Mouse (Mus musculus) heart, embryonic 15.5 days (tissue): Measurements from ENCODE around the gene Snrpc. TPM values are rescaled to one million over a fixed set of nuclear protein-coding genes. Genes with fewer than 3 reads are reported as not detected.
"Not testable (repeated sequence)": the region's sequence is repeated elsewhere in the genome, so short reads cannot be mapped to it uniquely, and the experiment has no call there.

Experiments used
- ATAC-seq: fragments of 200-750 bp; cut with Nextera tagmentation; replicated peaks from 2 replicates; pipeline ENCODE4 v1.8.0; 2017; ENCODE audit warnings: low read depth, moderate TSS enrichment; ENCODE audit not compliant: insufficient number of reproducible peaks, insufficient read depth, low FRiP score
- H3K27ac ChIP-seq: fragments of 300-500 bp; sonication (generic); 2 replicates; pipeline ENCODE4 v1.5.1; 2015; ENCODE audit warnings: mild to moderate bottlenecking, inconsistent platforms
- H3K27me3 ChIP-seq: fragments of 300-500 bp; sonication (generic); 2 replicates; pipeline ENCODE4 v1.6.1; 2015; ENCODE audit warnings: inconsistent platforms
- H3K36me3 ChIP-seq: fragments of 300-500 bp; sonication (generic); 2 replicates; pipeline ENCODE4 v1.6.1; 2015; ENCODE audit warnings: mild to moderate bottlenecking, inconsistent platforms
- H3K4me1 ChIP-seq: fragments of 300-500 bp; sonication (generic); replicated peaks from 2 replicates; pipeline ENCODE4 v1.6.1; 2015; ENCODE audit warnings: inconsistent platforms
- H3K4me2 ChIP-seq: fragments of 300-500 bp; sonication (generic); 2 replicates; pipeline ENCODE4 v1.6.1; 2015; ENCODE audit warnings: inconsistent platforms, mild to moderate bottlenecking, moderate library complexity
- H3K4me3 ChIP-seq: fragments of 300-500 bp; sonication (generic); 2 replicates; pipeline ENCODE4 v1.5.1; 2015; ENCODE audit warnings: mild to moderate bottlenecking, inconsistent platforms
- H3K9ac ChIP-seq: fragments of 300-500 bp; sonication (generic); 2 replicates; pipeline ENCODE4 v1.6.1; 2015; ENCODE audit warnings: mild to moderate bottlenecking, inconsistent platforms
- H3K9me3 ChIP-seq: fragments of 300-500 bp; sonication (generic); replicated peaks from 2 replicates; pipeline ENCODE4 v1.6.1; 2016; ENCODE audit warnings: inconsistent platforms
- WGBS: fragments of 180-500 bp; shearing (Covaris S2); methylation state at CpG from one replicate; pipeline ENCODE4 v1.1.7; 2015; ENCODE audit warnings: mixed read lengths; 5-methylcytosine and 5-hydroxymethylcytosine counted together
- polyA plus RNA-seq: library from polyadenylated mRNA; unstranded; fragments of >200 nt; fragmentation: Nextera tagmentation; extraction: Ambion mirVana; gene quantifications from 2 replicates; pipeline ENCODE4 v1.2.1, GENCODE M21; 2015

The Snrpc gene
- polyA plus RNA-seq = 186 and 202 TPM in 2 replicates

DNA sequence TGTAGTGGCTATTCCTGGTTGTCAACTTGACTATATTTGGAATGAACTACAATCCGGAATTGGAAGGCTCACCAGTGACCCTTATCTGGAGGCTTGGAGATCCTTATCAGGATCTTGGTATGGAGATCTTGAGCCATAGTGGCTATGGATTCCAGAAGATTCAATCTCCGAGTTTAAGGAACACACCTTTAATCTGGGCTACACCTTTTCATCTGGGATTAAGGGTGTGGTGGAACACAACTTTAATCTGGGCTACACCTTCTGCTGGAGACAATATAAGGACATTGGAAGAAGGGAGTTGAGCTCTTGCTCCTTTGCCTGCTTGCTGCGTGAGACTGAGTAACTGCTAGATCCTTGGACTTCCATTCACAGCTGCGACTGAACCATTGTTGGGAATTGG, at the start of gene Snrpc:
Gene Snrpc (plus strand): TSS at position 301 of the 400 bp plus-strand sequence.
- not testable (repeated sequence) for H3K27ac ChIP-seq, H3K36me3 ChIP-seq, H3K9ac ChIP-seq, H3K9me3 ChIP-seq, H3K4me2 ChIP-seq, H3K4me3 ChIP-seq, ATAC-seq
- WGBS = 64% methylated on average over 4 of the region's 4 CpGs
- peaks cover 19% of the 10 kb centered on the region; the same call in 1 of the 2 replicates for H3K27me3 ChIP-seq
- peaks cover 15% of the 10 kb centered on the region for H3K4me1 ChIP-seq

DNA sequence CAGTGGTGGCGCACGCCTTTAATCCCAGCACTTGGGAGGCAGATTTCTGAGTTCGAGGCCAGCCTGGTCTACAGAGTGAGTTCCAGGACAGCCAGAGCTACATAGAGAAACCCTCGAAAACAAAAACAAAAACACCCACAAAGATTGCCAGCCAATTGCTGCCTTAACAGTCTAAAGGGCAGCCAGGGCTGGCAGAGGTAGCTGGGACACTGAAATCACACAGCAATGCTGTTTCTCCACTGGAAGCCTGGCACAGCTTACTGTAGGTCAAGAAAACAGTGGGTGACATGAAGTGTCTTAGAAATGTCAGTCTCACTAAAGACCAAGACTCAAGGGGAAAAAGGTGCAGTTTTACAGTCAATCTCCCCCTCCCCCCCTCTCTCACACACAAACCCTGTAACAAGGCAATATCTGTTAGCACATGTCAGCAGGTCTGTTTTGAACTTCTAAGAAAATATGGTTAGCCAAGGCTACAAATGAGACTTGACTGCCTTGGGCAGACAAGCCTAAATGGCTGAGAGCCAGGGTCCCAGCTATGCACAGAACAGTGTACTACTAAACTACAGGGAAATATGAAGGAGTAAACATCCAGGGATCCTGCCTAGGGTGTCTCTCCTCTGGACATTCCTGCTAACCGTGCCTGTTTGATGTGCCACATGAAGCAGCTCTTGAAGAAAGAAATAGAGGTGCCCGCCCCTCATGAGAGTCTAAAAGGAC, 49.3 kb upstream of the Snrpc start:
- H3K27ac ChIP-seq = no peak overlapping the region
- no peak overlapping the region for H3K4me3 ChIP-seq
- no peak for ATAC-seq
- no peaks in the 10 kb centered on the region for H3K9me3 ChIP-seq
- peaks cover 5% of the 10 kb centered on the region; the same call in 1 of the 2 replicates for H3K4me1 ChIP-seq
- 88% methylated on average over 6 of the region's 6 CpGs for WGBS
- no peaks in the 10 kb centered on the region for H3K27me3 ChIP-seq
- H3K4me2 ChIP-seq = no peak overlapping the region
- peaks cover 27% of the 10 kb centered on the region for H3K36me3 ChIP-seq
- no peak overlapping the region for H3K9ac ChIP-seq

- H3K27me3 ChIP-seq = no peaks in the 10 kb centered on the region
- H3K27ac ChIP-seq = no peak overlapping the region
- no peak for ATAC-seq
- peaks cover 5% of the 10 kb centered on the region; the same call in 1 of the 2 replicates for H3K4me1 ChIP-seq
- H3K4me3 ChIP-seq = no peak overlapping the region
- H3K36me3 ChIP-seq = peaks cover 18% of the 10 kb centered on the region
- no peak overlapping the region for H3K4me2 ChIP-seq
- 83% methylated on average over 5 of the region's 5 CpGs for WGBS
- H3K9ac ChIP-seq = no peak overlapping the region
- H3K9me3 ChIP-seq = no peaks in the 10 kb centered on the region
Measured at GRCm38 (mm10) chr17:27790015-27790414, 47.9 kb upstream of the Snrpc start.

GRCm38 (mm10) chr17:27790976-27791375, 47.0 kb upstream of the Snrpc start:
- Histone ChIP-seq H3K4me1 (peaks cover 8% of the 10 kb centered on the region), H3K36me3 (0 out of 2 replicates have a peak, but pooled peaks cover 9% of the 10 kb centered on the region), H3K27ac (no peak overlapping the region), H3K27me3 (no peaks in the 10 kb centered on the region), H3K9me3 (no peaks in the 10 kb centered on the region), H3K4me3 (no peak overlapping the region), H3K9ac (no peak overlapping the region), H3K4me2 (no peak overlapping the region)
- WGBS = 84% methylated on average over 2 of the region's 2 CpGs
- ATAC-seq = no peak

DNA sequence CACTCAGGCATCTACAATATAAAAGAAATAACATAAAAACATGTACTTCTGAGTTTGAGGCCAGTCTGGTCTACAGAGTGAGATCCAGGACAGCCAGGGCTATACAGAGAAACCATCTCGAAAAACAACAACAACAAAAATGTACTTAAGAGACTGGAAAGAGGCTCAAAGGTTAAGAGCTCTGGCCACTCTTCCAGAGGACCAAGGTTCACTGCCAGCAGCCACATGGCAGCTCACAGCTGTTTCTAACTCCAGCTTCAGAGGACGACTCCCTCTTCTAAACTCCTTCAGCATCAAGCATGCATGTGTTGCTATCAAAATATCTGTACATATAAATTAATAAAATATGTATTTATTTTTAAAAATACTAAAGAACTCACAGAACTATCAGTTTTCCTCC, 46.4 kb upstream of the Snrpc start:
- Histone ChIP-seq H3K27me3 (no peaks in the 10 kb centered on the region), H3K36me3 (0 out of 2 replicates have a peak, but pooled peaks cover 8% of the 10 kb centered on the region), H3K9ac (no peak overlapping the region), H3K4me2 (no peak overlapping the region), H3K27ac (no peak overlapping the region), H3K9me3 (no peaks in the 10 kb centered on the region), H3K4me3 (no peak overlapping the region), H3K4me1 (peaks cover 13% of the 10 kb centered on the region)
- no peak for ATAC-seq
- 85% methylated on average over 2 of the region's 2 CpGs for WGBS

- H3K4me2 ChIP-seq = no peak overlapping the region
- H3K9me3 ChIP-seq = no peaks in the 10 kb centered on the region
- whole genome bisulfite sequencing = 64% methylated on average over 4 of the region's 4 CpGs
- no peak overlapping the region for H3K27ac ChIP-seq
- H3K27me3 ChIP-seq = no peaks in the 10 kb centered on the region
- no peak overlapping the region for H3K4me3 ChIP-seq
- no peak for ATAC-seq
- H3K36me3 ChIP-seq = 0 out of 2 replicates have a peak, but pooled peaks cover 8% of the 10 kb centered on the region
- peaks cover 23% of the 10 kb centered on the region for H3K4me1 ChIP-seq
- H3K9ac ChIP-seq = no peak overlapping the region
Measured at GRCm38 (mm10) chr17:27792516-27792915, 45.4 kb upstream of the Snrpc start.

GRCm38 (mm10) chr17:27793144-27793543, 44.8 kb upstream of the Snrpc start:
- 74% methylated on average over 6 of the region's 6 CpGs for WGBS
- peaks cover 29% of the 10 kb centered on the region for H3K4me1 ChIP-seq
- H3K9me3 ChIP-seq = no peaks in the 10 kb centered on the region
- 0 out of 2 replicates have a peak, but pooled peaks cover 8% of the 10 kb centered on the region for H3K36me3 ChIP-seq
- no peak overlapping the region for H3K4me2 ChIP-seq
- H3K27ac ChIP-seq = no peak overlapping the region
- H3K27me3 ChIP-seq = no peaks in the 10 kb centered on the region
- ATAC-seq = no peak
- no peak overlapping the region for H3K9ac ChIP-seq
- H3K4me3 ChIP-seq = no peak overlapping the region

DNA sequence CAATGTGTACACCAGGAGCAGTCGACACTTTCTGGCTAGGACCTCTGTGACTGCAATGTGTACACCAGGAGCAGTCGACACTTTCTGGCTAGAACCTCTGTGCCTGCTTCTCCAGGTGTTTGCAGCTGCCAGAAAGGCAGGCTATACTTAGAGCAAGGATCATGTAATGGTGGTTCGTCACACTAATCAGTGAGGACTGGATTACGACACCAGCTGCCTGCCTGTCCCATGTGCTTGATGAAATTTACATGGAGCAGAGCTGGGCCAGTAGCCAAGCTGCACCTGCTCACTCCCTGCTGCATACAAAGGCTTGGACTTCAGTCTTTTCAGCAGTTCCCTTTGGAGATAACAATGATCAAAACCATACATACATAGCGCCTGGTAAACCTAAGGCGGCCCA, 41.2 kb upstream of the Snrpc start:
- ATAC-seq = peak; percentile 76
- Histone ChIP-seq H3K27me3 (no peaks in the 10 kb centered on the region), H3K4me3 (peak overlapping the region; percentile 34), H3K4me2 (peak overlapping the region; percentile 61), H3K4me1 (peaks cover 48% of the 10 kb centered on the region), H3K9ac (no peak overlapping the region), H3K27ac (peak overlapping the region; percentile 77), H3K9me3 (no peaks in the 10 kb centered on the region), H3K36me3 (0 out of 2 replicates have a peak, but pooled peaks cover 8% of the 10 kb centered on the region)
- WGBS = 26% methylated on average over 6 of the region's 6 CpGs

GRCm38 (mm10) chr17:27797341-27797872, 40.5 kb upstream of the Snrpc start:
- no peaks in the 10 kb centered on the region for H3K9me3 ChIP-seq

GRCm38 (mm10) chr17:27799771-27800584, 38.0 kb upstream of the Snrpc start:
- Histone ChIP-seq H3K9ac (no peak overlapping the region; the same call in 1 of the 2 replicates), H3K4me2 (peak overlapping the region; percentile 9; the same call in 1 of the 2 replicates), H3K36me3 (no peaks in the 10 kb centered on the region), H3K27me3 (no peaks in the 10 kb centered on the region), H3K4me3 (no peak overlapping the region), H3K9me3 (no peaks in the 10 kb centered on the region), H3K27ac (peak overlapping the region; percentile 64), H3K4me1 (peaks cover 53% of the 10 kb centered on the region)
- no peak; the same call in 1 of the 2 replicates for ATAC-seq
- WGBS = 47% methylated on average over 16 of the region's 16 CpGs

More at GRCm38 (mm10) chr17:27797341-27797872, 40.5 kb upstream of the Snrpc start:
- Histone ChIP-seq H3K27ac (peak overlapping the region; percentile 77), H3K9ac (no peak overlapping the region), H3K27me3 (no peaks in the 10 kb centered on the region), H3K4me1 (peaks cover 48% of the 10 kb centered on the region), H3K4me3 (peak overlapping the region; percentile 34), H3K36me3 (0 out of 2 replicates have a peak, but pooled peaks cover 8% of the 10 kb centered on the region), H3K4me2 (peak overlapping the region; percentile 61)
- 8% methylated on average over 11 of the region's 11 CpGs for WGBS
- ATAC-seq = peak; percentile 36; the same call in 1 of the 2 replicates
